Mouse (Mus musculus): ENCODE data around the gene Wrnip1. TPM values are rescaled to one million over a fixed set of nuclear protein-coding genes. Genes with fewer than 3 reads are reported as not detected.
A peak's percentile ranks its signal among the peaks of the same experiment; 100 is the strongest.

The Wrnip1 gene
- total and polyA plus RNA-seq, 2 experiments from 2014 or later, result 29.9 to 82.6 TPM

DNA sequence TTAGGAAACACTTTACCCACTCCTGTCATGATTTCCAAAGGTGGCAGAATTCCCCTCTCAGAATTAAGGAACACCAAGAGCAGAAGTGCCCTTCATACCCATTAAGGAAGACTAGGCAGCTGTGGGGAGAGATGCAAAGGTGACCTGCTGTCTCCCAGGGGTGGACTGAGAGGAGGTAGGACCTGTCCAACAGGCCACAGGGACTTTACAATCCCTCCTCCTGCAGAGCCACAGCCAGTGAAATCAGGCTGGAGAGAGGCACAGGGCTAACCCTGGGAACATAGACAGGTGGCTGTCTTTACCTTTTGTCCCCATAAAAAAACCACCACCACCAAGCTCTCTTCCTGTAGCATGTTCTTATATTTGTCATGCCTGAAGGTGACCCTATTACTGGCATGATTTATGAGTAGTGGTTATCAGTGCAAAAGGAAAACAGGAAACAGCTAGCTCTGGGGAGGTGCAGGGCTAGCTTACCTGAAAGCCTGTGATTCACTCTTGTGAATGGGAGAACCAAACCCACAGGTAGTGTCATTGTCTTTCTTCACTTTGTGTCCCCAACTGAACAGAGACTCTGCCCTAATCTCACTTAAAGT is 47.8 kb downstream of the Wrnip1 start:
- ATAC-seq, result no peak
- Histone ChIP-seq H3K4me2 (ENCODE audit: low read depth, low read length) (no peak overlapping the region), H3K36me3 (ENCODE audit: insufficient read depth, low read length) (no peaks in the 10 kb centered on the region), H3K9ac (replicated peaks; ENCODE audit: low read length) (no peak overlapping the region), H3K4me1 (ENCODE audit: insufficient read depth, low read length) (no peaks in the 10 kb centered on the region), H3K4me3 (ENCODE audit: low read length) (no peak overlapping the region), H3K9me3 (ENCODE audit: low read length) (no peaks in the 10 kb centered on the region), H3K27me3 (ENCODE audit: insufficient read depth, low read length) (no peaks in the 10 kb centered on the region), H3K27ac (no peak overlapping the region)
- TF ChIP-seq CTCF (IDR thresholded peaks at IDR 0.05; ENCODE audit: low read depth), result no peak
- no peak for DNase-seq (ENCODE audit: low spot score)

DNA sequence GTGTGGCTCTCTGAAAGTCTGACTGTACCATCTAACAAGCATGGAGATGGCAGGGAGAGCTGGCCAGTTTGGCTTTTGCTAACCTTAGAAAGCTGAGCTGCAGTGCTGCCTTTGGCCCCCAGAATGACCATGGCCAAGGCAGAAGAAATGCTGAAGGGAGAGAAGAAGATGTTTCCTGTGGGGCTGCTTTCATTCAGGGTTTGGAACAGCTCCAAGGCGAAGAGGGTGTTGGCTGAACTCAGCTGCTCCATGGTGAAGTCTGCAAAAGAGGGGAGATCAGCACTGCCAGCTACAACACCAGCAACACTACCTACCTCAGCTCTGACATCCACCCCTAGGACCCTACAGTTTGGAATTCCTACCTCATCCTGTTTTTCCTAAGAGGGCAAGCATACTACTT is 48.3 kb downstream of the Wrnip1 start:
- H3K36me3 ChIP-seq (ENCODE audit: insufficient read depth, low read length), result no peaks in the 10 kb centered on the region
- no peak for TF ChIP-seq CTCF (IDR thresholded peaks at IDR 0.05; ENCODE audit: low read depth)
- no peak overlapping the region for H3K4me3 ChIP-seq (ENCODE audit: low read length)
- H3K4me2 ChIP-seq (ENCODE audit: low read depth, low read length), result no peak overlapping the region
- WGBS, result 67% methylated on average over 1 of the region's 1 CpGs
- no peaks in the 10 kb centered on the region for H3K4me1 ChIP-seq (ENCODE audit: insufficient read depth, low read length)
- ATAC-seq (no peak), DNase-seq (ENCODE audit: low spot score) (no peak)
- no peak overlapping the region for H3K9ac ChIP-seq (replicated peaks; ENCODE audit: low read length)
- H3K9me3 ChIP-seq (ENCODE audit: low read length), result no peaks in the 10 kb centered on the region
- no peak overlapping the region for H3K27ac ChIP-seq
- H3K27me3 ChIP-seq (ENCODE audit: insufficient read depth, low read length), result no peaks in the 10 kb centered on the region

DNA sequence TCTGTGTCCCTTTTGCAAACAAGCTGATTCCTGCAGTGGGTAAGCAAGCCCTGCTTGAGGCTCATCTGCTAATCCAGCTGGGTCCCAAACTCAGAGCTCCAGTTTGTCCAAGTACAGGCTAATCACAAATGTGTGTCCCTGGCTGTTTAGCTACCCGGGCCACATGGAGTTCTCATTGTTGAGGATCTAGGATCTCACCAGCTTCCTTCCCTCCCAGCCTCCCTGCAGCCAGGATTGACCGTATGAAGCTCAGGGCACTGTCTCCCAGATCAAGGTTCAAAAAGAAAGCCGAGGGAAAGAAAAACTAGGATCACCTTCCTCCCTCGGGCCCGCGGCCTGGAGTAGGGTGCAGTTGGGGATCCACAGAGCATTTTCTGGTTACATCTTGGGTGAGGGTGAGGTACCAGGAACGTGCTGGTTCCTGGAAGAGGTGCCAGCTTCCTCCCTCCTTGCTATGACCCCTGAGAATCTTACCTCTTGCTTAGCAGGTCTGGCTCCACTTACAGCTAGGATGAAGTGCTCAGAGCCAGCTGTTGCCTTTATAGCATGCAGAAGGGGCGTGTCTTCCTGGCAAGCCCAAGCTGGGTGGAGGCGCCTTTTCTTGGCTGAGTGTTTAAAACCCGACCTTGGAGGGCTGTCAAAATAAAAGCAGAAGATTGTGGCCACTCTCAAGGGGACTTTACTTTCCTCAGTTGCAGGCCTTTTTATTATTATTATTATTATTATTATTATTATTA is 49.0 kb downstream of the Wrnip1 start, which contains the start of gene Serpinb1a:
Gene Serpinb1a, minus strand, starts transcription at position 518 of the 737 bp plus-strand sequence.
- no peaks in the 10 kb centered on the region for H3K4me1 ChIP-seq (ENCODE audit: insufficient read depth, low read length)
- H3K4me3 ChIP-seq (ENCODE audit: low read length), result no peak within 1 kb of the TSS
- H3K9ac ChIP-seq (replicated peaks; ENCODE audit: low read length), result no peak within 1 kb of the TSS
- H3K9me3 ChIP-seq (ENCODE audit: low read length), result no peaks in the 10 kb centered on the region
- no peak for TF ChIP-seq CTCF (IDR thresholded peaks at IDR 0.05; ENCODE audit: low read depth)
- no peaks in the 10 kb centered on the region for H3K36me3 ChIP-seq (ENCODE audit: insufficient read depth, low read length)
- H3K27me3 ChIP-seq (ENCODE audit: insufficient read depth, low read length), result no peaks in the 10 kb centered on the region
- no peak within 1 kb of the TSS for H3K4me2 ChIP-seq (ENCODE audit: low read depth, low read length)
- 63% methylated on average over 10 of the region's 10 CpGs for WGBS
- DNase-seq (ENCODE audit: low spot score) (no peak), ATAC-seq (peak; percentile 41)
- no peak within 1 kb of the TSS for H3K27ac ChIP-seq

DNA sequence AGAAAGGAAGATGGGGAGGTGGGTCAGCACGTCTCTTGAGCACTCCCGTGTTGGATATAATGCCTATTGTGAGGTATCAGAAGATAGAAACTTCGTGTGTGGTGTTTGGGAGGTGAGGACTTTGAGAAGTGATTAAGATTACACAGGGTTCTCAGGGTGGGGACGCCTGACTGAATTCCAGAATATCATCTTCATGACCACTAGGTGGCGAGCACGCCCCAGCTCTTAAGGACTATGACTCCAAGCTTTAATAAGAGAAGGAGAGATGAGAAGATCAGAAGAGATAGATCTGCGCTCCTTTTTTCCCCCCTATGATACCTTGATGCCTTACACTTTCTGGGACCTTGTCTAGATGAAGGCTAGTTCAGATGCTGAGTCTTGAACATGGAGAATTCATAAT is 50.1 kb downstream of the Wrnip1 start:
- no peak overlapping the region for H3K27ac ChIP-seq
- peak; percentile 82 for TF ChIP-seq CTCF (IDR thresholded peaks at IDR 0.05; ENCODE audit: low read depth)
- H3K4me1 ChIP-seq (ENCODE audit: insufficient read depth, low read length), result no peaks in the 10 kb centered on the region
- ATAC-seq (peak; percentile 83), DNase-seq (ENCODE audit: low spot score) (peak; percentile 81)
- H3K36me3 ChIP-seq (ENCODE audit: insufficient read depth, low read length), result no peaks in the 10 kb centered on the region
- H3K9ac ChIP-seq (replicated peaks; ENCODE audit: low read length), result no peak overlapping the region
- 10% methylated on average over 7 of the region's 7 CpGs for WGBS
- no peak overlapping the region for H3K4me2 ChIP-seq (ENCODE audit: low read depth, low read length)
- no peaks in the 10 kb centered on the region for H3K9me3 ChIP-seq (ENCODE audit: low read length)
- H3K27me3 ChIP-seq (ENCODE audit: insufficient read depth, low read length), result no peaks in the 10 kb centered on the region
- H3K4me3 ChIP-seq (ENCODE audit: low read length), result no peak overlapping the region

DNA sequence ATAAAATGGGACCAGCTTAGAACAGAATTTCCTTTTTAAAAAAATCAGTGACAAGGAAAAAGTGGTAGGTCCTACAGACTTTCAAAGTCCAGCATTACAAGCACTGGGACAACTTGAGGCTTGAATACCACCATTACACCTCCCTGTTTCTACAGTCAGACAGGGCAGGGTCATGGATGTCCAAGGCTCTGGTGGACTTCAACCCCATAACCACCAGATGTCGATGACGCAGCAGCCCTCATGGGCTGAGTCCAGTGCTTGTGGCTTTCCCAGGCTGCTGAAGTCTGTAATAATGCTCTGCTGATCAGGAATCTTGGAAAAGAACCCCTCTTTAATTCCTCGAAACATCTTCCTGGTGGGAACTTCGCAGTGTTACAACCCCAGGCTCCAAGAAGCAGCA is 50.7 kb downstream of the Wrnip1 start:
- DNase-seq (ENCODE audit: low spot score) (no peak), ATAC-seq (peak; percentile 24; the same call in 1 of the 2 replicates)
- no peak for TF ChIP-seq CTCF (IDR thresholded peaks at IDR 0.05; ENCODE audit: low read depth)
- Histone ChIP-seq H3K9me3 (ENCODE audit: low read length) (no peaks in the 10 kb centered on the region), H3K9ac (replicated peaks; ENCODE audit: low read length) (no peak overlapping the region), H3K4me2 (ENCODE audit: low read depth, low read length) (no peak overlapping the region), H3K4me3 (ENCODE audit: low read length) (no peak overlapping the region), H3K27me3 (ENCODE audit: insufficient read depth, low read length) (no peaks in the 10 kb centered on the region), H3K4me1 (ENCODE audit: insufficient read depth, low read length) (no peaks in the 10 kb centered on the region), H3K27ac (no peak overlapping the region), H3K36me3 (ENCODE audit: insufficient read depth, low read length) (no peaks in the 10 kb centered on the region)
- 75% methylated on average over 4 of the region's 4 CpGs for WGBS

DNA sequence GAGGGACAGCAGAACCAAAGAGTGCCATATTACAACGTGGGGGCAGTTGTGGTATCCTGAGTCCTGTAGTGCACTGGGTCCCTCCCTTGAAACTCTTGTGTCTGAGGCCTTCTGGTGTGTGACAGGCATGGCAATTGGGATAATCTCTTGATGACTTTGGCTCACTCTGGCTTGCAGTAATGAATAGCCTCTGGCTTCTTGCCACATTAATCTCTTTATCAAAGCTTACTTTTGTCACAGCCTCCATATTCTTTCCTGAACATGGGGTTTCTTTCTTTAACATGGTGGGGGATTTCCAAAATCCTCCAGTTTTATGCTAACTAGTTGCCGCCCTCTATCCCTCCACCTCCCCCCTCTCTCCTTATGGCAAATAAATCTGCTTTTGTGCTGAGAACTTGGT is 51.2 kb downstream of the Wrnip1 start:
- Histone ChIP-seq H3K4me1 (ENCODE audit: insufficient read depth, low read length) (no peaks in the 10 kb centered on the region), H3K9ac (replicated peaks; ENCODE audit: low read length) (no peak overlapping the region), H3K27ac (no peak overlapping the region), H3K4me2 (ENCODE audit: low read depth, low read length) (no peak overlapping the region), H3K27me3 (ENCODE audit: insufficient read depth, low read length) (no peaks in the 10 kb centered on the region), H3K4me3 (ENCODE audit: low read length) (no peak overlapping the region), H3K9me3 (ENCODE audit: low read length) (no peaks in the 10 kb centered on the region), H3K36me3 (ENCODE audit: insufficient read depth, low read length) (no peaks in the 10 kb centered on the region)
- ATAC-seq, result peak; percentile 81
- DNase-seq (ENCODE audit: low spot score), result peak; percentile 52
- no peak for TF ChIP-seq CTCF (IDR thresholded peaks at IDR 0.05; ENCODE audit: low read depth)
- WGBS, result 38% methylated on average over 2 of the region's 2 CpGs

DNA sequence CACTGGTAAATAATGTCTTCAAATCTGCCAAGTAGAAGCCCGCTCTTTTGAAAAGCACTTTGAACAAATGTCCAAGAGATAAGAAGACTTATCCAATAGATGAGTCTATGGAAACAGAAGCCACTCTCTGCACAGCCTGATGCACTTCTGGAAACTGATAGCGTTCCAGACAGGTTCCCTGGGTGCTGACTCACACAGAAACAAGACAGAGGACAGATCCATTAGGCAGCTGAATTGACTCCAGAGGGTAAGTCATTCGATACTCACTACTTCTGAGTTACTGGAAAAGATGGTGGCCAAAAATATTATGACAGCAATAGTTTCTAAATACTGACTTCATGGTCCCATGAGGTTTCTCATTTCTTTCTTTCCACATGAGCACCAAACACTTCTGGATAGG is 59.0 kb downstream of the Wrnip1 start:
- H3K4me2 ChIP-seq (ENCODE audit: low read depth, low read length), result no peak overlapping the region
- H3K4me3 ChIP-seq (ENCODE audit: low read length), result no peak overlapping the region
- TF ChIP-seq CTCF (IDR thresholded peaks at IDR 0.05; ENCODE audit: low read depth), result no peak
- ATAC-seq (no peak), DNase-seq (ENCODE audit: low spot score) (no peak)
- H3K27ac ChIP-seq, result no peak overlapping the region
- no peaks in the 10 kb centered on the region for H3K9me3 ChIP-seq (ENCODE audit: low read length)
- no peaks in the 10 kb centered on the region for H3K4me1 ChIP-seq (ENCODE audit: insufficient read depth, low read length)
- no peaks in the 10 kb centered on the region for H3K27me3 ChIP-seq (ENCODE audit: insufficient read depth, low read length)
- no peaks in the 10 kb centered on the region for H3K36me3 ChIP-seq (ENCODE audit: insufficient read depth, low read length)
- WGBS, result 84% methylated on average over 3 of the region's 3 CpGs
- no peak overlapping the region for H3K9ac ChIP-seq (replicated peaks; ENCODE audit: low read length)
